Mouse (Mus musculus) Patski (cell line): ENCODE results near the gene Eif3c. TPM values are rescaled to one million over a fixed set of nuclear protein-coding genes. Genes with fewer than 3 reads are reported as not detected.

Experiments used
- ATAC-seq: fragments of 100-300 bp; one replicate; pipeline ENCODE4 v1.8.0; 2021
- CTCF ChIA-PET: fragments of 350-600 bp; sonication (Branson Sonifier 250); formaldehyde crosslinking; loops from one replicate; lab custom pipeline; 2022; ENCODE audit warnings: inconsistent platforms; lab: Charles Lee
- POLR2A ChIA-PET: fragments of 350-600 bp; sonication (Branson Sonifier 250); formaldehyde crosslinking; loops from one replicate; lab custom pipeline; 2022; ENCODE audit warnings: antibody characterized with exemption, inconsistent platforms; lab: Charles Lee
- DNase-seq: peaks from one replicate; pipeline ENCODE4 v3.0.0-alpha.2; 2011; ENCODE audit warnings: low read depth, low spot score
- H3K27me3 ChIP-seq: fragments of 371-371 bp; one replicate; pipeline ENCODE4 v1.5.1; 2021
- CTCF ChIP-seq: fragments of 100-300 bp; IDR thresholded peaks from one replicate; pipeline ENCODE4 v1.5.1; 2021
- in situ Hi-C: fragments of 300-500 bp; cut with MboI; formaldehyde crosslinking; loops from 3 replicates; pipeline ENCODE4 v1.11.1; 2018; ENCODE audit warnings: low pct_unique_long_range_greater_than_20kb, mixed read lengths
- polyA plus RNA-seq: library from polyadenylated mRNA; unstranded; gene quantifications from one replicate; pipeline ENCODE4 v1.2.3, GENCODE M21; 2021

Eif3c gene
- 322 TPM for polyA plus RNA-seq

DNA sequence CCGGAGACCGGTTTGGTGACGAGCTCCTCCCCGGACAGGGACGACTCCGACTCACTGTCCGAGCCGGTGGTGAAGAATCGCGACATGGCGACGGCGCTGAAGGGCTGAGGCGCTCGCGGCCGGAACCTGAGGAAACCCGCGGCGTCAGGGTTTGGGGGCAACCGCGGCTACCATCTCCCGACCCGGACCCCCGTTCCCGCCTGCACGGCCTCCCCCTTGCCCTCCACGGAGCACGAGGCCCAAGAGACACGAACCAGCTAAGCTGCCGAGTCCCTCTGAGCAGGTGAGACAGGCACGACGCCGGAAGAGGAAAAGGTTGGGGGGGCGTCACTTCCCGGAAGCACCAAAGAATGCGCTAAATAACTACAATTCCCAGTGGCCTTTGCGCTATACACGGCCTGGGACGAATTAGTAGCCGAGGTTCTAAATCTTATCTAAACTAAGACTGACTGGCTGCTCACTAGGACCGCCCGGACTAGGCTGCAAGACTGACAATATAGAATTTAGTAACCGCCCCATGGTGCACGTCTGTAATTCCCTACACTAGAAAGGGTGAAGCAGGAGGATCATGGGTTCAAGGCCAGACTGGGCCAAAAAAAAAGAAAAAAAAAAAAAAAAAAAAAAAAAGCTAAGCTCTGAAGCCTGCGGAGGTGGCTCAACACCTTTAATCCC lies at the start of gene Eif3c:
Eif3c (minus strand) TSS at position 318 of the 672 bp plus-strand sequence.
- CTCF ChIA-PET: interaction anchor here (1.0 to 1.2 kb wide), 3 partner anchors 9 to 83 kb away, joined by 3 read pairs; partner anchors contain the start of gene Sgf29
- no peaks in the 10 kb centered on the region for H3K27me3 ChIP-seq
- TF ChIP-seq CTCF: no peak
- POLR2A ChIA-PET: interaction anchor here (0.6 to 1.3 kb wide), 5 partner anchors 44 to 1319 kb away, joined by 3 to 4 read pairs (median 3); no protein-coding TSS in a partner anchor
- ATAC-seq (peak; percentile 71), DNase-seq (peak; percentile 49)
- in situ Hi-C loops: no loop called here

DNA sequence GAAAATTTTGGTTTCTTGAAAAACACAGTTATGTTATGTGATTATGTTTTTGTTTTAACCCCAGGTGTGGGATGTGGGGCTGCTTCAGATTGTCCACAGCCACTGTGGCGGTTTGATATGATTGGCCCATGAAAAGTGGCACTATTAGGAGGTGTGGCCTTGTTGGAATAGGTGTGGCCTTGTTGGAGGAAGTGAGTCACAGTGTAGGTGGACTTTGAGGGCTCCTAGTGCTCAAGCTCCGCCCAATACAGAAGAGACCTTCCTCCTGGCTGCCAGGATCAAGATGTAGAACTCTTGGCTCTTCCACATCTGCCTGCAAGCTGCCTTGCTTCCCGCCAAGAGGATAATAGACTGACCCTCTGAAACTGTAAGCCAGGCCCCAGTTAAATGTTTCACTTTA lies 46.5 kb upstream of the Eif3c start:
- ATAC-seq: no peak
- in situ Hi-C loops: no loop called here
- CTCF ChIA-PET: no interaction called here
- POLR2A ChIA-PET: interaction anchor here (0.6 kb wide), 1 partner anchor 1199 kb away, joined by 4 read pairs; no protein-coding TSS in a partner anchor
- H3K27me3 ChIP-seq: no peaks in the 10 kb centered on the region
- DNase-seq: no peak
- no peak for TF ChIP-seq CTCF

DNA sequence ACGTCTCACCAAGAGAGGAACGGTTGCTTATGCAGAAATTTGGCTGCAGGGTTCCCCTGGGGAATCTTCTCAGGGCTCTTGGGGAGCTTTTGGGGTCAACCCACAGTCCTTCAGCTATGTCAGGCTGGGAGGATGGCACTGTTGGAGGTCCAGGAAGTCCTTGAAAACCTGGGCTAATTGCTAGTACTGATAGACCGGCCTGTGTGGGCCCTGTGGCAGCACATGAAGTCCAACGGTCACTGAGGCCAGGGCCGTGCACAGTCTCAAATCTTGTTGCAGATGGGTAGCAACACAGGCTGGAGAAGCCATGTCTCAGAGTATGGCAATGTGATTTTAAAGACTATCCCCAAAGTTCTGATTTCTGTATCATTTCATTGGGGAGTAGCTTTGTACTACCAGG lies 41.6 kb upstream of the Eif3c start:
- in situ Hi-C loops: no loop called here
- DNase-seq: no peak
- no peak for ATAC-seq
- POLR2A ChIA-PET: interaction anchor here (1.6 kb wide), 1 partner anchor 9 kb away, joined by 5 read pairs; no protein-coding TSS in a partner anchor
- CTCF ChIA-PET: interaction anchor here (1.0 to 1.4 kb wide), 5 partner anchors 9 to 46 kb away, joined by 3 to 5 read pairs (median 3); no protein-coding TSS in a partner anchor
- no peaks in the 10 kb centered on the region for H3K27me3 ChIP-seq
- TF ChIP-seq CTCF: no peak

DNA sequence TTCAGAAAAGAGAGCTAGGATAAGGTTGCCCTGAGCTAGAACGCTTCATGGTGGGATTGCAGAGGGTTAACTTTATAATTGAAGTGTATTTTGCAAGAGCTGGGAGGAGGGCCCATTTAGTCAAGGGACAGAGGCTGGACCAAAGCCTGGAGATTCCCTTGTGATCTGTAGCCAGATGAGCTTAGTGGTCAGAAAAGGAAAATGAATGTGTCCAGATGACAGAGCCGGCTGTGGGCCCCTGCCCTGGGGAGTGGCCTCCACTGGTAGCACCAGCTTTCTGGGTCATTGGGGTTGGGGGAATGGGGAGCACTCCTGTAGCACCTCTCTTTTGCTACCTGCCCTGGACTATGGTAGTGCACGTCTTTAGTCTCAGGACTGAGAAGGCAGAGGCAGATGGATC lies 40.9 kb upstream of the Eif3c start:
- no peak for ATAC-seq

DNA sequence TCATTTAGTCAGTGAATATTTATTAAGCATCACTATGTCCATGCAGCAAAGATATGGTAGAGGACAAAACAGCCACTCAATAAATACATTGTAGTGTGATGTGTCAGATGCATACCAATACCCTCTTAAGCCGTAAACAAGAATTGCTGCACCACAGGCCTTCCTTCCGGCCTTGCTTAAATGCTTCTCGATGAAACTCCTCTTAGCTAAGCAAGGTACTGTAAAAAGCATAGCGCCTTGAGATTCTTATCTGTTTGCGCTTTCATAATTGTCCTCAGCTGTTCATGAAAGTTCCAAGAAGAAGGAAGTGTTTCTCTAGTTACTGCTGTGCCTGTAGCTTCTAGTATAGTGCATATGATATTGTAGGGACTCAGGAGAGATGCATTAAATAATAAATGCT lies 40.4 kb upstream of the Eif3c start:
- no peak for TF ChIP-seq CTCF

More for the DNA sequence above, 40.9 kb upstream of the Eif3c start:
- ChIA-PET POLR2A (interaction anchor here (1.6 kb wide), 1 partner anchor 10 kb away, joined by 5 read pairs; no protein-coding TSS in a partner anchor), CTCF (interaction anchor here (1.0 to 1.3 kb wide), 5 partner anchors 10 to 45 kb away, joined by 3 to 4 read pairs (median 3); partner anchors contain the start of gene Apobr)
- no peaks in the 10 kb centered on the region for H3K27me3 ChIP-seq
- DNase-seq: no peak
- TF ChIP-seq CTCF: no peak
- in situ Hi-C loops: no loop called here

DNA sequence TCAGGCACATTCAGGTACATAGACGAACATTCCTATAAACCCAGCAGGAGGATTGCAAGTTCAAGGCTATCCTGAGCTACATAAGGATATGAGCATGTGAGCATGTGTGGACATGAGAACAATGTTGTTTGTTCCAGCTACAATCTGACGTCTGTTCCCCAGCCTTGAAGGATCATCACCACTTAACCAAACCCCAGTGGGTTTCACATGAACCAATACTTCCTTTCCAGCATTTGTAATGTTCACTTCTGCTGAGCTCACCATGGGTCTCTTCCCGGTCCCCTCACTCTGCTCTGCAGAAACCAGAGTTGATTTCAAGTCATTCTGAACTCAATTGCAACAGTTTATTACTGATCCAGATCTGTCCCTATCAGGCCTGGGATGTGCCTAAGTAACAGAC lies 36.4 kb upstream of the Eif3c start:
- CTCF ChIA-PET: interaction anchor here (0.8 kb wide), 1 partner anchor 14 kb away, joined by 3 read pairs; no protein-coding TSS in a partner anchor
- no peak for TF ChIP-seq CTCF
- ATAC-seq (no peak), DNase-seq (no peak)
- POLR2A ChIA-PET: interaction anchor here (1.8 kb wide), 1 partner anchor 31 kb away, joined by 3 read pairs; no protein-coding TSS in a partner anchor
- in situ Hi-C loops: no loop called here
- no peaks in the 10 kb centered on the region for H3K27me3 ChIP-seq

More for the DNA sequence above, 40.4 kb upstream of the Eif3c start:
- in situ Hi-C loops: no loop called here
- DNase-seq: no peak
- no peak for ATAC-seq
- ChIA-PET CTCF (interaction anchor here (1.0 to 1.3 kb wide), 4 partner anchors 10 to 26 kb away, joined by 3 to 4 read pairs (median 3); partner anchors contain the start of gene Apobr), POLR2A (interaction anchor here (1.6 kb wide), 1 partner anchor 10 kb away, joined by 5 read pairs; no protein-coding TSS in a partner anchor)
- no peaks in the 10 kb centered on the region for H3K27me3 ChIP-seq

DNA sequence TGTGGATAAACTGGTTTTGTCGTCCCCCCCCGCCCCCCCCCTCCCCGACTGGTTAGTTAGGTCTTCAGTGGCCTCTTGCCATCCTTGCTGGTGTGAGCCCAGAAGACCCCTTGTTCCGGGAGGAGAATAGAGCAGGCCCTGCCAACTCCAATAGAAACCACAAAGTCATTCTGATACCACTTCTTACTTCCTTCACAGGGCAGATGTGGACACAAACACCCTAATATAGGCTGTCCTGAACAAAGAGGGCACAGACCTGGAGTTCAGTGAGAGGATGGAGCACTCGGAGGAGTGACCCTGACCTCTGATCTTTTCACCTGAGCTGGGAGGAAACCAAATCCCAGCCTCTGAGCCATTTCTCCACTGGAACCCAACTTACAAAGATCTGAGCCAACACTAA lies 35.7 kb upstream of the Eif3c start:
- ChIA-PET POLR2A (interaction anchor here (1.8 kb wide), 1 partner anchor 31 kb away, joined by 3 read pairs; no protein-coding TSS in a partner anchor), CTCF (interaction anchor here (1.3 kb wide), 1 partner anchor 23 kb away, joined by 3 read pairs; no protein-coding TSS in a partner anchor)
- no peak for ATAC-seq
- no peak for TF ChIP-seq CTCF
- in situ Hi-C loops: no loop called here
- no peak for DNase-seq
- no peaks in the 10 kb centered on the region for H3K27me3 ChIP-seq

DNA sequence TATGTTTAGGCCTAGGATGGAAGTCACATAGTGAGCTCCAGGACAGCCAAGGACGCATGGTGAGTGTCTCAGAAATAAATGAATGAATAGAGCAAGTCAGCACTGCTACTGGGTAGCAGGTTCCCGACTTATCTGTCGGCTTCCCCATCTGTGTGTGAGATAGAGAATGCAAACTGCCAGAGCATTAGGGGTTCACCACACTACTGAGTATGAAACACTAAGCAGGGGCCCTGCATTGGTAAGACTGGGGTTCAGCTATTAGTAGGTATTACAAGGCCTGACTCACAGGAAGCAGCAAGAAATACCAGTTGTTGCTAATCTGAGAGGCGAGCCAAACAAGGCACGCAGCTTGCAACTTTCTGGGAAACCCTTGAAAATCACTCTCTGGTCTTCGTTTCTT lies 32.7 kb upstream of the Eif3c start:
- ChIA-PET POLR2A (no interaction called here), CTCF (interaction anchor here (1.1 to 1.3 kb wide), 3 partner anchors 9 to 22 kb away, joined by 3 to 5 read pairs (median 3); no protein-coding TSS in a partner anchor)
- TF ChIP-seq CTCF: no peak
- ATAC-seq: no peak
- H3K27me3 ChIP-seq: no peaks in the 10 kb centered on the region
- no peak for DNase-seq
- in situ Hi-C loops: no loop called here

DNA sequence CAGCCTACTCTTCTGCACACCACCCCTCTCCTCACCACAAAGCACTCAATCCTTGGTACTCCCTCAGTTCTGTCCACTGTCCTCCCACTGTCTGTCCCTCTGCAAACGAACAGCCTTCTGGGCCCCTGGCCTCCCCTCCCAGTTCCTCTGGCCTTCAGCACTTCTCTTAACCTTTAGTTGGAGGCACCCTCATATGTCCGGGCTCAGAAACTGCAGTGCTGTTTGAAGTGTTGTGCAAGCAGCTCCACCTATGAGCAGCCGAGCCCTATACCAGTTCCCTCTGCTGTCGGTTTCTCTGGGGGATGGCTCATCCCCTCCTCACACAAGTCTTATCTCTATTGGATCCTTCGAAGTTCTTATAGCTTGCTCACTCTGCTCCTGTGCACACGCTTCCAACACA lies 30.2 kb upstream of the Eif3c start:
- no peak for ATAC-seq
- DNase-seq: no peak
- ChIA-PET POLR2A (interaction anchor here (0.5 kb wide), 1 partner anchor 197 kb away, joined by 3 read pairs; no protein-coding TSS in a partner anchor), CTCF (interaction anchor here (0.8 kb wide), 1 partner anchor 17 kb away, joined by 3 read pairs; no protein-coding TSS in a partner anchor)
- TF ChIP-seq CTCF: no peak
- in situ Hi-C loops: no loop called here
- H3K27me3 ChIP-seq: no peaks in the 10 kb centered on the region

DNA sequence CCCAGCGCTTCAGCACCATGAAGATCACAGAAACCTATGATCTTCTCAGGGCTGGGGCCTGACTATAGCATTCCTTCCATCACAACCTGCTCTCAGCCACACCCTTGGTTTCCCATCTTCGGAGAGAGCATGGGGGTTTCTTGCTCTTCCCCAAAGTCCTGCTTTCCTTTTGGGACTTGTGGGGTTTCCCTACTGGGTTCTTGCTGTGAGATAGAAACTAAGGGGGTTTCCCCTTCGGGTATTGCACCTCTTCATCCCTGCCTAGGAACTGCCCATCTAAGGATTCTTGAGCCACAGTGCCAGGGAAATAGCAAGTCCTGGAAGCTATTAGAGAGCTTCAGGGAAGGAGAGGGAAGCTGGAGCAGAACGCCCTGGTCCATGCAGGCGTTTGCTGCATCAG lies 29.7 kb upstream of the Eif3c start:
- CTCF ChIA-PET: interaction anchor here (1.0 to 1.1 kb wide), 2 partner anchors 14 to 18 kb away, joined by 3 to 4 read pairs; no protein-coding TSS in a partner anchor
- POLR2A ChIA-PET: interaction anchor here (0.5 kb wide), 1 partner anchor 197 kb away, joined by 3 read pairs; no protein-coding TSS in a partner anchor
- TF ChIP-seq CTCF: no peak
- no peak for ATAC-seq
- DNase-seq: no peak
- in situ Hi-C loops: no loop called here
- H3K27me3 ChIP-seq: no peaks in the 10 kb centered on the region
